Mouse (Mus musculus): ENCODE results near the gene Rtn1. TPM values are rescaled to one million over a fixed set of nuclear protein-coding genes. Genes with fewer than 3 reads are reported as not detected.

Rtn1 gene
- polyA plus RNA-seq, 2 experiments: 2.4 to 5.9 TPM

DNA sequence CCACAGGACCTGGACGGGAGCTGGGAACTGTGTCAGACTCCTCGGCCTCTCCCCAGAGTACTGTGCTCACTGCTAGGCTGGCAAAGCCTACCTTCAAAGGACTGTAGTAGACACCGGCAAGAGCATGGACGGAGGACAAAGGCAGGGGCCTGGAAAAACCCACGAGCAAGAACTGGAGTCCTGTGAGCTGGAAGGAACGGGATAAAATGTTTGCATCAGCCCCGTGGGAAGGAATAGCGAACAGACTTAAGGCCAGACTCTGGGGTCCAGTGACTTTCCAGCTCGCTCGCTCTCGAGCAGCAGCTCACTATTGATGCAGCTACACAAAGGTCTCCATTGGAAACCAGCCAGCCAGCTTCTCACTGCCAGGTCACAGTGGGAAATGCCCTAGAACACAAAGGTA lies 34.0 kb downstream of the Rtn1 start:
- ATAC-seq (ENCODE audit: low FRiP score, low read depth): no peak
- Histone ChIP-seq H3K4me1 (ENCODE audit: control insufficient read depth, insufficient read depth, low read length) (0 out of 2 replicates have a peak, but pooled peaks cover 3% of the 10 kb centered on the region), H3K4me3 (replicated peaks; ENCODE audit: low read length) (no peak overlapping the region), H3K9me3 (ENCODE audit: control insufficient read depth, low read length) (no peaks in the 10 kb centered on the region), H3K27ac (replicated peaks; ENCODE audit: low read depth, low read length) (no peak overlapping the region), H3K4me2 (replicated peaks; ENCODE audit: low read depth, low read length, severe bottlenecking) (no peak overlapping the region), H3K27me3 (ENCODE audit: control insufficient read depth, insufficient read depth, low read length) (no peaks in the 10 kb centered on the region), H3K9ac (ENCODE audit: low read depth, low read length, severe bottlenecking) (no peak overlapping the region), H3K36me3 (ENCODE audit: control insufficient read depth, insufficient read depth, low read length) (no peaks in the 10 kb centered on the region)
- no peak for DNase-seq (ENCODE audit: low spot score)
- no peak for TF ChIP-seq POLR2A (IDR thresholded peaks at IDR 0.05; ENCODE audit: borderline replicate concordance, extremely low read depth, insufficient read depth, insufficient read length)
- 57% methylated on average over 11 of the region's 11 CpGs for WGBS

DNA sequence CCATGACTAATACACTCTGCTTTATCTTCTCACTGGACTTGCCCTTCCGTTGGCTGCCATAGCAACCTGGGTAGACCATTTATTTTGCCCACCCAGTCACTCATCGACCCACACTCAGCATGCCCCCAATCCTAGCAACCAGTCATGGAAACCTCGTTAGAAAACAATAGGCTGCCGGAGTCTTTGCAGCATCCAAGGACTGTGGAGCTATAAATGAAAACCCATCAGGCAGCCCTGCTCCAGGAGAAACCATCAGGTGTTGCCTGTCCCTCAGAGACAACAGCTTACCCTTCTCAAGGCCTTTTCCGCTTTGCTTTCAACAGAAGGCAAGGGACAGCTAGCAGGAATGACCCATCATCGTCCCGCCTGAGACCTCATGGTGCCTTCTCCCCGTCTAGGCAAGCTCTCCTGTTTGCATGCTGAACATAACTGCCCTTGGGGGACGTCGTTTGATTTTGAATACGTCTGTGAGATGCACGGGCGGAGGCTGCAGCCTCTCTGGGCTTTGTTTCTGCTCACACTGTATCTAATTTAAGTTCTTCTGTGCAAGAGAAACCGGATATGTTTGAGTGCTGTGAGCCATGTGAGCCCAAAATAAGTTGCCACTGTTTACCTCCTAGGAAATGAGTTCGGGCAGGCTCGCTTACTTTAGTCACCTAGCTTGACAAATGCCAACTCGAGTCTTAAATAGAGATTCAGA lies 34.8 kb downstream of the Rtn1 start:
- no peak for DNase-seq (ENCODE audit: low spot score)

GRCm38 (mm10) chr12:72370081-72370480 lies 38.8 kb downstream of the Rtn1 start:
- Histone ChIP-seq H3K27me3 (ENCODE audit: control insufficient read depth, insufficient read depth, low read length) (no peaks in the 10 kb centered on the region), H3K4me1 (ENCODE audit: control insufficient read depth, insufficient read depth, low read length) (0 out of 2 replicates have a peak, but pooled peaks cover 3% of the 10 kb centered on the region), H3K9ac (ENCODE audit: low read depth, low read length, severe bottlenecking) (no peak overlapping the region), H3K4me2 (replicated peaks; ENCODE audit: low read depth, low read length, severe bottlenecking) (no peak overlapping the region), H3K27ac (replicated peaks; ENCODE audit: low read depth, low read length) (no peak overlapping the region), H3K4me3 (replicated peaks; ENCODE audit: low read length) (no peak overlapping the region), H3K36me3 (ENCODE audit: control insufficient read depth, insufficient read depth, low read length) (no peaks in the 10 kb centered on the region), H3K9me3 (ENCODE audit: control insufficient read depth, low read length) (no peaks in the 10 kb centered on the region)
- WGBS: 66% methylated on average over 5 of the region's 5 CpGs
- no peak for ATAC-seq (ENCODE audit: low FRiP score, low read depth)
- no peak for DNase-seq (ENCODE audit: low spot score)
- TF ChIP-seq POLR2A (IDR thresholded peaks at IDR 0.05; ENCODE audit: borderline replicate concordance, extremely low read depth, insufficient read depth, insufficient read length): no peak

More for the DNA sequence above, 34.8 kb downstream of the Rtn1 start:
- ATAC-seq (ENCODE audit: low FRiP score, low read depth): no peak
- WGBS: 62% methylated on average over 17 of the region's 17 CpGs
- no peak overlapping the region for H3K4me2 ChIP-seq (replicated peaks; ENCODE audit: low read depth, low read length, severe bottlenecking)
- no peaks in the 10 kb centered on the region for H3K9me3 ChIP-seq (ENCODE audit: control insufficient read depth, low read length)
- H3K9ac ChIP-seq (ENCODE audit: low read depth, low read length, severe bottlenecking): no peak overlapping the region
- H3K27me3 ChIP-seq (ENCODE audit: control insufficient read depth, insufficient read depth, low read length): no peaks in the 10 kb centered on the region
- no peaks in the 10 kb centered on the region for H3K36me3 ChIP-seq (ENCODE audit: control insufficient read depth, insufficient read depth, low read length)
- no peak for TF ChIP-seq POLR2A (IDR thresholded peaks at IDR 0.05; ENCODE audit: borderline replicate concordance, extremely low read depth, insufficient read depth, insufficient read length)
- no peak overlapping the region for H3K27ac ChIP-seq (replicated peaks; ENCODE audit: low read depth, low read length)
- H3K4me3 ChIP-seq (replicated peaks; ENCODE audit: low read length): no peak overlapping the region
- H3K4me1 ChIP-seq (ENCODE audit: control insufficient read depth, insufficient read depth, low read length): 0 out of 2 replicates have a peak, but pooled peaks cover 3% of the 10 kb centered on the region

GRCm38 (mm10) chr12:72366763-72367162 lies 42.1 kb downstream of the Rtn1 start:
- Histone ChIP-seq H3K9ac (ENCODE audit: low read depth, low read length, severe bottlenecking) (no peak overlapping the region), H3K4me3 (replicated peaks; ENCODE audit: low read length) (no peak overlapping the region), H3K9me3 (ENCODE audit: control insufficient read depth, low read length) (no peaks in the 10 kb centered on the region), H3K4me1 (ENCODE audit: control insufficient read depth, insufficient read depth, low read length) (no peaks in the 10 kb centered on the region), H3K36me3 (ENCODE audit: control insufficient read depth, insufficient read depth, low read length) (no peaks in the 10 kb centered on the region), H3K27ac (replicated peaks; ENCODE audit: low read depth, low read length) (no peak overlapping the region), H3K4me2 (replicated peaks; ENCODE audit: low read depth, low read length, severe bottlenecking) (no peak overlapping the region), H3K27me3 (ENCODE audit: control insufficient read depth, insufficient read depth, low read length) (no peaks in the 10 kb centered on the region)
- 61% methylated on average over 3 of the region's 3 CpGs for WGBS
- TF ChIP-seq POLR2A (IDR thresholded peaks at IDR 0.05; ENCODE audit: borderline replicate concordance, extremely low read depth, insufficient read depth, insufficient read length): no peak
- no peak for DNase-seq (ENCODE audit: low spot score)
- no peak for ATAC-seq (ENCODE audit: low FRiP score, low read depth)

- no peak for ATAC-seq (ENCODE audit: low FRiP score, low read depth)
These were observed 42.8 kb downstream of the Rtn1 start for GRCm38 (mm10) chr12:72366104-72366437.

More at GRCm38 (mm10) chr12:72366104-72366437, 42.8 kb downstream of the Rtn1 start:
- H3K4me3 ChIP-seq (replicated peaks; ENCODE audit: low read length): no peak overlapping the region
- DNase-seq (ENCODE audit: low spot score): no peak
- no CpG with 5 or more reads among the region's 2 CpGs for WGBS
- H3K4me2 ChIP-seq (replicated peaks; ENCODE audit: low read depth, low read length, severe bottlenecking): no peak overlapping the region
- H3K9me3 ChIP-seq (ENCODE audit: control insufficient read depth, low read length): no peaks in the 10 kb centered on the region
- H3K4me1 ChIP-seq (ENCODE audit: control insufficient read depth, insufficient read depth, low read length): peaks cover 3% of the 10 kb centered on the region; the same call in 1 of the 2 replicates
- no peaks in the 10 kb centered on the region for H3K27me3 ChIP-seq (ENCODE audit: control insufficient read depth, insufficient read depth, low read length)
- H3K9ac ChIP-seq (ENCODE audit: low read depth, low read length, severe bottlenecking): no peak overlapping the region
- TF ChIP-seq POLR2A (IDR thresholded peaks at IDR 0.05; ENCODE audit: borderline replicate concordance, extremely low read depth, insufficient read depth, insufficient read length): no peak
- no peak overlapping the region for H3K27ac ChIP-seq (replicated peaks; ENCODE audit: low read depth, low read length)
- no peaks in the 10 kb centered on the region for H3K36me3 ChIP-seq (ENCODE audit: control insufficient read depth, insufficient read depth, low read length)
